Comparison of ENCODE assay signal across 8 mouse cellular contexts in the genomic region with DNA sequence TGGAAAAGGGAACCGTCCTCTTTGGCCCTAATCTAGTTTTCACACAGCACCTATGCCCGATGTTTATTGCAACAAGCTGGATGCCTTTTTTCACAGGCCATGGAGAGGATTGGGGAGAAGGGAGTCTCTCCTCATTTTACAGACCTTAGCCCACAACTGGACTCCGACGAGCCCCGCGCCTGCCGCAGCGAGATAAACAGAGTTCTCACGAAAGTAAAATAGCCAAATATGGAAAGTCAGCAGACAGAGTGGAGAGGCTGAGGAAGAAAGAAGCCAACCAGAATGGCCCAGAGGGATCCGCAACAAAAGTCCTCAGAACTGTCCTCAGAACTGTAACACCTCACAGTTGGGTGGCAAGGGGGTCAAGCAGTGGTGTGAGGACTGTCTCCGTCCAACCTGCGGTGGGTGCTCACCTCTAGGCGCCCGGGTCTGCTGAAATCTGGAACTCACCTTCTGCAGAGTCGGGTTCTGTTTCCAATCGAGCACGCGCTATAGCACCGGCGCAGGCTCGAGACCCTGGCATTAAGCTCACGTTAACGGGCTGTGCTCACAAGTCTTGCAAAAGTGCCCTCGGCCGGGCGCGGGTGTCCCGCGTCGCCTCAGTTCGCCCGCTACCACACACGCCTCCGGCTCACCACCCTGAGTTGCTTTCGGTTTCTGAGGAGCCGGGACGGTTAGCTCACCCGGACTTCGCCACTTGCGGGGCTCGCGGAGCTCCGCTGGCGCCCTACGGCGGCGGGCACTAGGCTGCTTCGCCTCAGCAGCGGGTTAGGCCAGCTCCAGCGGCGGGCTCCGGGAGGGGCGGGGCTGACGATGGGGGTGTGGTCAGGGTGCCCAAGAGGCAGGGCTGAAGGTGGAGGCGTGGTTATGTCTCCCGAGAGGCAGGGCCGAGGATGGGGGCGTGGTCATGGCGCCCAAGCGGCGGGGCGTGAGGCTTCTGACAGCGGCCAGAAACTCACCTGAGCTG. TPM values are rescaled to one million over a fixed set of nuclear protein-coding genes. Genes with fewer than 3 reads are reported as not detected.
A peak's percentile ranks its signal among the peaks of the same experiment; 100 is the strongest.
DNase-seq lines count a peak whose midpoint lies in the region; ATAC-seq lines count a peak whose summit lies in the region.

A gene (minus strand): TSS at position 754 of the 967 bp plus-strand sequence.

- ATAC-seq in CD4-positive, CD25-positive, alpha-beta regulatory T cell, adult 4 months = peak; percentile 85
- peak; percentile 97 for ATAC-seq in heart, embryonic 15.5 days (replicated peaks; ENCODE audit: insufficient number of reproducible peaks, insufficient read depth, low FRiP score, low read depth)
- ATAC-seq in liver, embryonic 15.5 days (ENCODE audit: insufficient read depth) = peak; percentile 97
- peak; percentile 98 for ATAC-seq in neural tube, embryonic 12.5 days (ENCODE audit: low FRiP score, low read depth)

- peak within 1 kb of the TSS; percentile 63 for H3K9ac ChIP-seq in heart, embryonic 15.5 days
- peak within 1 kb of the TSS; percentile 84 for H3K9ac ChIP-seq in liver, embryonic 15.5 days
- peak within 1 kb of the TSS; percentile 61 for H3K9ac ChIP-seq in neural tube, embryonic 12.5 days

- no peaks in the 10 kb centered on the region for H3K36me3 ChIP-seq in forebrain, embryonic 10.5 days (replicated peaks)
- no peaks in the 10 kb centered on the region for H3K36me3 ChIP-seq in heart, embryonic 15.5 days
- H3K36me3 ChIP-seq in liver, embryonic 15.5 days (replicated peaks) = no peaks in the 10 kb centered on the region
- H3K36me3 ChIP-seq in neural tube, embryonic 12.5 days = no peaks in the 10 kb centered on the region

- H3K4me2 ChIP-seq in heart, embryonic 15.5 days = peak within 1 kb of the TSS; percentile 79
- peak within 1 kb of the TSS; percentile 92 for H3K4me2 ChIP-seq in liver, embryonic 15.5 days
- peak within 1 kb of the TSS; percentile 93 for H3K4me2 ChIP-seq in neural tube, embryonic 12.5 days (replicated peaks)

- 3% methylated on average over 63 of the region's 63 CpGs for WGBS in forebrain, embryonic 10.5 days
- 2% methylated on average over 63 of the region's 63 CpGs for WGBS in heart, embryonic 15.5 days
- under 1% methylated on average over 63 of the region's 63 CpGs for WGBS in liver, embryonic 15.5 days (ENCODE audit: insufficient replicate concordance)
- 2% methylated on average over 63 of the region's 63 CpGs for WGBS in neural tube, embryonic 12.5 days

- H3K9me3 ChIP-seq in forebrain, embryonic 10.5 days = no peaks in the 10 kb centered on the region
- no peaks in the 10 kb centered on the region for H3K9me3 ChIP-seq in heart, embryonic 15.5 days (replicated peaks)
- no peaks in the 10 kb centered on the region for H3K9me3 ChIP-seq in liver, embryonic 15.5 days (replicated peaks)
- H3K9me3 ChIP-seq in neural tube, embryonic 12.5 days = no peaks in the 10 kb centered on the region

- peaks cover 15% of the 10 kb centered on the region for H3K4me1 ChIP-seq in forebrain, embryonic 10.5 days
- peaks cover 23% of the 10 kb centered on the region for H3K4me1 ChIP-seq in heart, embryonic 15.5 days (replicated peaks)
- peaks cover 36% of the 10 kb centered on the region for H3K4me1 ChIP-seq in liver, embryonic 15.5 days (replicated peaks)
- H3K4me1 ChIP-seq in neural tube, embryonic 12.5 days = no peaks in the 10 kb centered on the region; the same call in 1 of the 2 replicates

- H3K27me3 ChIP-seq in forebrain, embryonic 10.5 days (ENCODE audit: poor library complexity, severe bottlenecking) = peaks cover 31% of the 10 kb centered on the region
- no peaks in the 10 kb centered on the region for H3K27me3 ChIP-seq in heart, embryonic 15.5 days
- H3K27me3 ChIP-seq in liver, embryonic 15.5 days = no peaks in the 10 kb centered on the region
- H3K27me3 ChIP-seq in neural tube, embryonic 12.5 days (replicated peaks) = peaks cover 18% of the 10 kb centered on the region

- peak; percentile 92 for DNase-seq in c-Kit-negative CD71-positive TER-119-positive erythroid progenitor cells, embryonic 14.5 days (ENCODE audit: low read depth, low spot score)
- DNase-seq in forebrain, embryonic 10.5 days (ENCODE audit: extremely low spot score, low spot score) = peak; percentile 94
- DNase-seq in kidney, postnatal 36 days = peak; percentile 99 to 100
- DNase-seq in telencephalon, adult 2 months (ENCODE audit: low read depth, low spot score) = peak; percentile 71

- peak within 1 kb of the TSS; percentile 82 for H3K27ac ChIP-seq in forebrain, embryonic 10.5 days
- H3K27ac ChIP-seq in heart, embryonic 15.5 days = peak within 1 kb of the TSS; percentile 73
- peak within 1 kb of the TSS; percentile 83 for H3K27ac ChIP-seq in liver, embryonic 15.5 days (replicated peaks)
- no peak within 1 kb of the TSS for H3K27ac ChIP-seq in neural tube, embryonic 12.5 days

- H3K4me3 ChIP-seq in forebrain, embryonic 10.5 days = peak within 1 kb of the TSS; percentile 66
- peak within 1 kb of the TSS; percentile 60 for H3K4me3 ChIP-seq in heart, embryonic 15.5 days
- peak within 1 kb of the TSS; percentile 79 for H3K4me3 ChIP-seq in liver, embryonic 15.5 days (replicated peaks)
- peak within 1 kb of the TSS; percentile 54 for H3K4me3 ChIP-seq in neural tube, embryonic 12.5 days

RNA-seq across cellular contexts. Expression of the gene that starts here (rescaled TPM):
- polyA plus RNA-seq in CD4-positive, CD25-positive, alpha-beta regulatory T cell, adult 4 months (2017; shearing (Covaris generic)) = 10 to 100 TPM; 67.5 to 87.0 TPM
- 2.3 and 4.1 TPM in 2 replicates for polyA plus RNA-seq in forebrain, embryonic 10.5 days (2016; fragmentation: Nextera tagmentation; extraction: Ambion mirVana)
- polyA plus RNA-seq in heart, embryonic 15.5 days (2015; fragmentation: Nextera tagmentation; extraction: Ambion mirVana) = 13.6 and 19.2 TPM in 2 replicates
- 8.0 and 8.1 TPM in 2 replicates for polyA plus RNA-seq in liver, embryonic 15.5 days (2015; fragmentation: Nextera tagmentation; extraction: Ambion mirVana)
- 5.0 and 5.2 TPM in 2 replicates for polyA plus RNA-seq in neural tube, embryonic 12.5 days (2016; fragmentation: Nextera tagmentation; extraction: Ambion mirVana)
